Mouse (Mus musculus) lung, adult 10 weeks (tissue): Measurements from ENCODE around the gene Tmem42. TPM values are rescaled to one million over a fixed set of nuclear protein-coding genes. Genes with fewer than 3 reads are reported as not detected.

Experiments used
- polyA plus RNA-seq: library from polyadenylated mRNA; stranded (reverse); fragments of 350-450 nt; fragmentation: Illumina TruSeq; extraction: RNeasy Lipid Tissue Mini Kit (QIAGEN cat#74804); gene quantifications from one replicate; pipeline ENCODE4 v1.2.3, GENCODE M21; 2014; ENCODE audit warnings: low read depth, low replicate concordance; ENCODE audit not compliant: insufficient read depth

Gene Tmem42
- polyA plus RNA-seq = 28.7 TPM

DNA sequence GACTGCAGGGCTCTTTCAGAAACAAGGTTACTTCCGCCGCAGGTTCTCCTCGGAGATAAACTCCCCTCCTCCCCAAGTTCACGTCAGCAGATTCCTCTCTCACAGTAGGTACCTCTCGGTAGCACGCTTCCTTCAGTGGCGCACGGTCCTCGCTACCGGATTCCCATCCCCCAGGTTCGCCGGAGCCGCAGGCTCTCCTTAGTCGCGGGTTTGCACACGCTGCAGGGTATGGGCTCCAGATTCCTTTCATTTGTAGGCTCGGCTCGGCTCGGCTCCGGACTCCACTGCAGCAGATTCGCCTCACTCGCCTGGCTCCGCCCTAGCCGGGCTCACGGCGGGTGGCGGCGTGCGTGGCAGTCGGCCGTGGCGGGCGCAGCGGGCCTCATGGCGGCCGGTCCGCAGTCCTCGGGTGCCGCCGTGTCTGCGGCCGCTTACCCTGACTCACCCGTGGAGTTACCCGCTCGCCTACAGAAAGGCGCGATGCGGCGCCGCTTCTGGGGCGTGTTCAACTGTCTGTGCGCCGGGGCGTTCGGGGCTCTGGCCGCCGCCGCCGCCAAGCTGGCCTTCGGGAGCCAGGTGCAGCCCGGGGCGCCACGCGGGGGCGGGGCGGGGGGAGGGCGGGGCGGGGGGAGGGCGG lies at the start of gene Tmem42:
TSS of gene Tmem42 (plus strand) at position 332 of the 637 bp plus-strand sequence.

DNA sequence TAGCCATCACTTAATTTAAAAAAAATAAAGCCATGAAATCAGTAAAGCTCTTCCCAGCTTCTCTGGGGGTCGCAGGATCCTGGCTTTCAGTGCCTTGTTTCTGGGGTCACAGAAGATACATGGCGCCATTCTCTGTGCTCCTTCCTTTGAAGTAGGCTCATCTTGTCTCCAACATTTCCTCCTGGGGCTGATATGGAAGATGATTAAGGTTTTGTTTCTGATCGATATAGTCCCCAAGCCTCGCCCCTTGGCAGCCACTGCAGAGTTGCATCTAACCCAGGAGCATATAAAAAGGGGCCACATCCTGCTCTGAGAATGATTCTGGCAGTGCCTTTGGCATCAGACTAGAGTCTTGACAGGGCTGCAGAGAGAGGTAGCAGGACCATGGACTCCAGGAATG lies 13.3 kb downstream of the Tmem42 start, which contains the start of gene Tgm4:
TSS of gene Tgm4 (plus strand) at position 301 of the 400 bp plus-strand sequence.

Other genes starting within 250 kb of the Tmem42 start
- 5.1 TPM for gene Tcaim, start 215.8 kb upstream of the Tmem42 start, polyA plus RNA-seq
- not detected for gene Gm35549, start 177.3 kb upstream of the Tmem42 start, polyA plus RNA-seq
- gene Zfp445, start 155.3 kb upstream of the Tmem42 start, polyA plus RNA-seq = 13.7 TPM
- 5.1 TPM for gene Zkscan7, start 135.6 kb upstream of the Tmem42 start, polyA plus RNA-seq
- 4.6 TPM for gene Zfp105, start 98.3 kb upstream of the Tmem42 start, polyA plus RNA-seq
- gene 1110059G10Rik, start 70.3 kb upstream of the Tmem42 start, polyA plus RNA-seq = 28.8 TPM
- gene Kif15, start 70.3 kb upstream of the Tmem42 start, polyA plus RNA-seq = 2.6 TPM
- gene Tgm4, start 13.4 kb downstream of the Tmem42 start, polyA plus RNA-seq = 0.10 TPM
- 63.5 TPM for gene Zdhhc3, start 91.9 kb downstream of the Tmem42 start, polyA plus RNA-seq
- 75.0 TPM for gene Exosc7, start 91.9 kb downstream of the Tmem42 start, polyA plus RNA-seq
- gene Clec3b, start 129.6 kb downstream of the Tmem42 start, polyA plus RNA-seq = 182 TPM
- 6.4 TPM for gene Cdcp1, start 194.7 kb downstream of the Tmem42 start, polyA plus RNA-seq
- gene Tmem158, start 239.4 kb downstream of the Tmem42 start, polyA plus RNA-seq = 3.8 TPM